Mouse (Mus musculus) layer of hippocampus, adult 2 months (tissue): ENCODE results near the gene Ubr3. TPM values are rescaled to one million over a fixed set of nuclear protein-coding genes. Genes with fewer than 3 reads are reported as not detected.
"Not testable (repeated sequence)": the region's sequence is repeated elsewhere in the genome, so short reads cannot be mapped to it uniquely, and the experiment has no call there.

Experiments
- DNase-seq, 2 experiments: peaks; one replicate each; pipeline ENCODE4 v3.0.0; 2022; ENCODE audit warnings: low spot score in 2 of 2
- H3K27ac ChIP-seq: fragments of 200-600 bp; 2 replicates; pipeline ENCODE4 v1.8.1; 2022
- H3K4me3 ChIP-seq: fragments of 200-600 bp; 2 replicates; pipeline ENCODE4 v1.8.1; 2022; ENCODE audit warnings: mild to moderate bottlenecking
- CTCF ChIP-seq: fragments of 200-600 bp; conservative IDR thresholded peaks from 2 replicates; pipeline ENCODE4 v1.8.1; 2022; ENCODE audit warnings: antibody characterized with exemption, mild to moderate bottlenecking, moderate library complexity
- total RNA-seq, 2 experiments: library from RNA; stranded (reverse); gene quantifications; 2 replicates each; pipeline ENCODE4 v1.2.3; 2021

The Ubr3 gene
- total RNA-seq, 2 experiments from 2014 or later: 121 to 128 TPM

DNA sequence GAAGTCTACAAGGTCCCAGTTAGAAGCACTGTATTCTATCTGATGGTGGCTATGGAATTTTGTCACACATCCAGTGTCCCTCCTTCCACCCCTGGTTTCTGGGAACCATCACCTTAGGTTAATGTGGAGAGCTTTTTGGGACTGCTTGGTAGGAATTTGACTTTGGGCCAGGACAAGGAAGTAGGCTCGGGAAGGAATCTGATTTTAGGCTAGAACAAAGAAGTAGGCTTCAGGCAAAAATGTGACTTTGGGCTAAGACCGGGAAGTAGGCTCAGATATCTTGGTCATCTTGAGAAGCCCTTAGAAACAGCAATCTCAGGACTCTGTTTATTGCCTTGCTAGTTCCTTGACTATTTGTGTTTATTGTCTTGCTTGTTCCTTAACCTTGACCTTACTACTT lies 8.1 kb upstream of the Ubr3 start:
- TF ChIP-seq CTCF: no peak
- no peak overlapping the region for H3K4me3 ChIP-seq

DNA sequence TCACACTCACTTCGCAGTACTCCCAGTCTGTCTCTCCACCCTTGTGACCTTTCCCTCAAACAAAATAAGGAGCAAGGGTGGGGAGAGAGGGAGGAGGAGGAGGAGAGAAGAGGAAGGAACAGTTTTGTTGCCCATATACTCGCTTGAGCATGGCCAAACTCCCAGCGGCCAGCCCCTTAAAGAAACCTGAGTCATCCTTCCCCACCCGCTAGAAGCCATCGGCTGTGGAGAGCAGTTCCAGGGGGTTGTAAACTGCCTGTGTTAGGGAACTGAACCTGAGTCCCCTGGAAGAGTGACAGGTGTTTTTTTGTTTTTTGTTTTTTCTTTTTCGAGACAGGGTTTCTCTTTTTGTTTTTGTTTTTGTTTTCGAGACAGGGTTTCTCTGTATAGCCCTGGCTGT lies 6.2 kb upstream of the Ubr3 start:
- H3K27ac ChIP-seq: no peak overlapping the region
- TF ChIP-seq CTCF: no peak
- no peak overlapping the region for H3K4me3 ChIP-seq
- no peak for DNase-seq

More for the DNA sequence above, 8.1 kb upstream of the Ubr3 start:
- DNase-seq: no peak
- H3K27ac ChIP-seq: no peak overlapping the region

DNA sequence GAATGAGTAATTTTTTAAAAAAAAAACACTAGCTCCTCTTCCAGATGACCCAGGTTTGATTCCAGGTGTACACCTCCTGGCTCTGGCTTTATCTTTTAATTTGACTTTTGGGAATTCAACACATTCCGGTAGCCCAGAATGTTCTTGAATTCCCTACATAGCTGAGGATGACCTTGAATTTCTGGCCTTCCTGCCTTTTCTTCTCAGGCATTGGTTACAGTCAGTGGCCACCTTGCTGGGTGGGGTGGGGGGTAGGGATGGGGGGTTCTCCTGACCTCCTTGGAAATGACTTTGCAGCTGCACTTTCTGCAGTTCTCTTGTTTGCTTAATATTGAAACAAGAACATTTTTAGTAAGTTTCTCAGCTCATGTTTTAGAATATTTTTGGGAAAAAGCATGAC lies 3.9 kb upstream of the Ubr3 start:
- no peak for TF ChIP-seq CTCF
- H3K4me3 ChIP-seq: no peak overlapping the region

DNA sequence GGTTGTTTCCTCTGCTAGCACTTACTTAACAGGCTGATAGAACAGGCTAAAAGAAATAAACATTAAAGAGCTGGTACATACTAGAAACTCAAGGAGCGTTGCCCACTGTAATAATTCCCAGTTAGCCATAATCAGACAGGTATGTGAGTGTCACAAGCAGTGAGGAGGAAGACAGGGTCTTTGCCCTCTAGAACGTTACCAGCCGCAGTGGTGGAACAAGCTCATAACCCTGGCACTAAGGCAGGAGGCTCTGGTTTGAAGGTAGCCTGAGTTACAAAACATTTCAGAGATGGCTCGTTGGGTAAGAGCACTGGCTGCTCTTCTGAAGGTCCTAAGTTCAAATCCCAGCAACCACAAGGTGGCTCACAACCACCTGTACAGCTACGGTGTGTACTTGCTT lies 3.2 kb upstream of the Ubr3 start:
- Histone ChIP-seq H3K27ac (no peak overlapping the region), H3K4me3 (no peak overlapping the region)
- no peak for DNase-seq
- no peak for TF ChIP-seq CTCF

More for the DNA sequence above, 3.9 kb upstream of the Ubr3 start:
- H3K27ac ChIP-seq: no peak overlapping the region
- no peak for DNase-seq

DNA sequence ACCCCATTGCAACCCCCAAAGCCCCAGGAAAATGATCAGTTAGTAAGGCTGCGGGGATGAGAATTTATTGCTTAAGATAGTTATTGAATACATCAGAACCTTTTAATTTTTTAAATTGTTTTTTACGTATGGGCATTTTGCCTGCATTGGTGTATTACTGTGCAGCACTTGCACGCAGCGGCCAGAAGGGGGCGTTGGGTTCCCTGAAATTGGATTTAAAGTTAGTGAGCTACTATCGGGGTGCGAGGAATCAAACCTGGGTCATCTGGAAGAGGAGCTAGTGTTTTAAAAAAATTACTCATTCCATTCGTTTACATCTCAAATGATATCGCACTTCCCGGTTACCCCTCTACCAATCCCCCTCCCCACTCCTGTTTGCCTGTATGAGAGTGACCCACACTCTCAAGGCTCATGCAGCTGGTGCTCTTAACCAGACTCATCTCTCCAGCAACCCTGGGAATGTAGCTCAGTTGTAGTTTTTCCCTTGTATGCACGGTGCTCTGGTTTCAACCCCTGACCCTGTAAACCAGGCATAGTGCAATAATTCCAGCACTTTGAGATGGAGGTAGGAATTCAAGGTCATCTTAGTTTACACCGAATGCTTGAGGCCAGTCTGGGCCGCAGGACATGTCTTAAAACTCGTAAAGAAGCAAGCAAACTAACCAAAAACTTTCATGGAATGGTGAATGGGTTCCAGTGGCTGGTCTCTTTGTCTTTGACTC lies 1.4 kb upstream of the Ubr3 start:
- H3K4me3 ChIP-seq: no peak overlapping the region
- DNase-seq: no peak
- TF ChIP-seq CTCF: peak; percentile 67
- no peak overlapping the region for H3K27ac ChIP-seq

DNA sequence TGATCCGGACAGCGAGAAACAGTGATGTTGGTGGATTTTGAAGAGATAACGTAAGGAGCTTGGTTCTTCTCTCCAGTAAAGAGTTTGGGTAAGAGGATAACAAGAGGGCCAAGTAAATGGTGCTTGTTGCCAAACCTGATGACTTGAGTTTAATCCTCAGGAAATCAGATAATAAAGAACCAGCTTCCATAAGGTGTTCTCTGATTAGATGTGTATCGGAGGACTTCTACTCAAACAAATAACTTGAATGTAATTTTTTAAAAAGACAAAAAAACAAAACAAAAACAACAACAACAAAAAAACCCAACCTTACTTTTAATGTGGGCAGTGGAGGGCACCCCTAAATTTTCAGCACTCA lies 843 bp upstream of the Ubr3 start:
- Histone ChIP-seq H3K27ac (no peak overlapping the region), H3K4me3 (no peak overlapping the region)
- no peak for DNase-seq
- no peak for TF ChIP-seq CTCF

DNA sequence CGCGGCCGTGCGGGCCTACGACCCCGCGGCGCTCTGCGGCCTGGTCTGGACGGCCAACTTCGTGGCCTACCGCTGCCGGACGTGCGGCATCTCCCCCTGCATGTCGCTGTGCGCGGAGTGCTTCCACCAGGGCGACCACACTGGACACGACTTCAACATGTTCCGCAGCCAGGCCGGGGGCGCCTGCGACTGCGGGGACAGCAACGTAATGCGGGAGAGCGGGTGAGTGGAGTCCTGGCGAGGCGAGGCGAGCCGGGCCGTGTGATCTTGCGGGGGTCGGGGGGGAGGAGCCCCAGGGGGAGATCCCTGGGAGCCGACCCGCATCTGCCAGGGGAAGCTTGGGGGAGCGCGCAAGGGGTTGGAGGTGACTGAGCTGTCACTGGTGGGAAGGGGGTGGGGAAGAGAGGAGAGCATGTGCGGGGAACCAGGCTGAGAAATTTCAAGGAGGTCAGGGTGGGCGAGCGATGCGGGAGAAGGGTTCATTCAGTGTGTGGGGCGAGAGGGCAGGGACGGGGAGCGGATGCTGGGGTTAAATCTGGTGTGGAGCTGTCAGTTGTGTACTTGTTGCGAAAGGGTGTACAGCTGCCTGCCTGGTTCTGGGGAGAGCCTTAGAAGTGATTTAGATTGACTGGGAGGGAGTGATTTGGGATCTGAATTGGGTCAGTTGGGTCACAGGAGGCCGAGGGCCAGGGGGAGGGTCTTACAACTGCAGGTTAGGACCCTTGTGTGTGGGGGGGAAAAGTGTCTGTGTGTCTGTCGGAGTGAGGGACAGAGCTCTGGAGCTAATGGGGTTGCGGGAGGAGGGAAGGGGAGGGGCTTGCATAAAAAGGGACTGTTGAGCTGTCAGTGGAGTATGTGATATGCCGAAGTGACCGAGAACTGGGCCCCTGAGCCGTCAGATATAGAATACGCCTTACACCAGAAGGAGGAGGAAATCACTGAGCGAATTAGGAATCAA lies 851 bp downstream of the Ubr3 start:
- Histone ChIP-seq H3K27ac (peak overlapping the region; percentile 97), H3K4me3 (peak overlapping the region; percentile 94)
- peak; percentile 33 to 65 for DNase-seq
- no peak for TF ChIP-seq CTCF

DNA sequence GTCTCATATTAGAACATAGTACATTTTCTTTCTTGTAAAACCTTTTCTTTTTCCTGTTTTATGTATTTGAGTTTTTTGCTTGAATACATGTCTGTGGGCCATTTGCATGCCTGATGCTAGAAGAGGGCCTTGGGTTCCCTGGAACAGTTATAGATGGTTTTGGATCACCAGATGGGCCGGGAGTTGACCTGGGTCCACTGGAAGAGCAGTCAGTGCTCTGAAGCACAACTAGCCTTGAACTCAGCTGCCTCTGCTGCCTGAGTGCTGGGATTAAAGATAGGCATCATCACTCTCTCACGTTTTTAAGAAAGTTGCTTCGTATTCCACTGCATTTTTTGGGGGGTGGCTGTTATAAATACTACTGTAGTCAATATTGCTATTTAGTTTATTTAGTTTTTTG lies 6.5 kb downstream of the Ubr3 start:
- Histone ChIP-seq H3K4me3 (no peak overlapping the region), H3K27ac (no peak overlapping the region)
- no peak for DNase-seq
- no peak for TF ChIP-seq CTCF

DNA sequence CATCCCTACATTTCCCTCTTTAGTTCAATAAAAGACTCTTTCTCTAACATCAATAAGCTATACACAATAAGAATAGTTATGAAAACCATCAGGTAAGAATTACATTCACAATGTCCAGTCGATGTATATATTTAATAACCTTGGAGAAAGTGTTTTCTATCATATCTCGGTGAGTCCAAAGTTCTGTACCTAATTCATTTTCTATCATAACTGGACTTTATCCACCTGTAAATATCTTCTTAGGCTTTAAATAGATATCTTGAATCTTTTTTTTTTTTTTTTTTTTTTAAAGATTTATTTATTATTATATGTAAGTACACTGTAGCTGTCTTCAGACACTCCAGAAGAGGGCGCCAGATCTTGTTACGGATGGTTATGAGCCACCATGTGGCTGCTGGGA lies 10.3 kb downstream of the Ubr3 start:
- not testable (repeated sequence) for DNase-seq, H3K27ac ChIP-seq, H3K4me3 ChIP-seq

DNA sequence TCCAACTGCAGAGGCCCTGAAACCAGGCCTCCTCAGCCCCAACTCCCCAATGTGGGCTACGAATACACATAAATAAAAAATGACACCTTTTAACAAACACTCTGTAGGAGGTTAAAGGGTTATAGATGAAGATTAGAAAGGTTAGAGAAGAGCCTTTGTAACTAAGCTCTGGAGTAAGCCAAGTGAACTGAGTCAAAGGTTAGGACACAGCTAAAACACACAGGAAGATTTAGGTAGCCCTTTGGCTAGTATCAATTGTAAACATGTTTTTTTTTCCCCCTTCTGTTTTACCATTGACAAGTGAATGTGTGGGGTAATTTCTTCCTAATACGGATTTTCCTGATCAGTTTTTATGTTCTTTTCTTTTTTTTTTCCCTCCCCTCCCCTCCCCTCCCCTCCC lies 15.8 kb downstream of the Ubr3 start:
- TF ChIP-seq CTCF: no peak
- no peak overlapping the region for H3K4me3 ChIP-seq
- H3K27ac ChIP-seq: no peak overlapping the region
- DNase-seq: no peak

DNA sequence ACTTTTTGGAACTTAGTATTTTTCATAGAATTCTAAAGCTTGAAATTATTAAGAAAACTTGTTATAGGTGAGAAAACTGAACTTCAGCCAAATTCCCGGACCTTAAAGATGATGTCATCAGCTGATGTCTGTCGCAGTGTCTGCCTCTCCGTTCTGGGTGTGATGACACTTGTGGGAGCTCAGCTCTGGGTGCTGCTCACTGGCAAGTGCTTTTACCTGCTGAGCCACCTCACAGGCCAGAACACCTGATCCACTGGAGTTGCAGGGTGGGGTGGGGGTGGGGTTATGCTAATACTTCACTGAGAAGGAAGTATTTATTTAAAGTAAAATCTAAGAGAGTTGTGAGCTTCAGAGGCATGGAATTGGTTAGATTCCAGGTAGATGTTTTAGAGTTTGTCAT lies 20.3 kb downstream of the Ubr3 start:
- H3K4me3 ChIP-seq: no peak overlapping the region
- no peak for TF ChIP-seq CTCF
- no peak for DNase-seq

DNA sequence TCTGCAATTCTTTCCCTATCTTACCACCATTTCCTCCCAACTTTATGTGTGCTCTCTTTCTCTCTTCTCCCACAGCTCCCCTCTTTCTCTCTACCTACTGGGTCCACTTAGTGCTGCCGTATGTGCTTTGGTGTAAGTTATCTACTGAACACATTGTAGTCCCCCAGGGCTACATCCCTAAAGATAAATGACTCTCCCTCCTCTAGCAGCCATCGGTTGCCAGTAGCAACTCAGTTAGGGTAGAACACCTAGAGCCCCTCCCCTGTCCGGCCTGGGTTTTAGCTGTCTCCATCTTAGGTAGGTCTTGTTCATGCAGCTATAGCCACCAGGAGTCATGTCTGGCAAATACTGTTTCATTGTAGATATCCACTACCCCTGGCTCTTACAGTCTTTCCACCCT lies 27.9 kb downstream of the Ubr3 start:
- TF ChIP-seq CTCF: no peak
- no peak for DNase-seq
- H3K27ac ChIP-seq: no peak overlapping the region
- no peak overlapping the region for H3K4me3 ChIP-seq

More for the DNA sequence above, 20.3 kb downstream of the Ubr3 start:
- no peak overlapping the region for H3K27ac ChIP-seq

DNA sequence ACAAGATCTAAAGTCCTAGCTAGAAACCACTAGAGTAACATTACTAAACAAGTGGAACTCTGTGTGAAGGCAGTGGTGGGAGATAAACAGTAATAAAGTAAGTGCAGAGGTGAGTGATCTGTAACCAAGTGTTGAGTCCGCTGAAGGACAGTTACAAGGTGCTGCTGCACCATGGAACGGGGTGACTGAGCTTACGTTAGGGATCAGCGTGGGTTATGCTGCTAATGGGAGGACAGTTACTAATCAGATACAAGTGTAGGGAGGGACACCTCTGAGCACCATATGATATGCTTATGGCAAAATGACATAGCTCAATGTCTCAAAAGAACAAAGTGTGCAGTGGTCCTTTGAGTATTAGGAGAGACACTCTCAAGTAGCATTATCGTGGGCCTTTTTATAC lies 39.3 kb downstream of the Ubr3 start:
- TF ChIP-seq CTCF: no peak
- no peak for DNase-seq
- no peak overlapping the region for H3K4me3 ChIP-seq
- no peak overlapping the region for H3K27ac ChIP-seq

DNA sequence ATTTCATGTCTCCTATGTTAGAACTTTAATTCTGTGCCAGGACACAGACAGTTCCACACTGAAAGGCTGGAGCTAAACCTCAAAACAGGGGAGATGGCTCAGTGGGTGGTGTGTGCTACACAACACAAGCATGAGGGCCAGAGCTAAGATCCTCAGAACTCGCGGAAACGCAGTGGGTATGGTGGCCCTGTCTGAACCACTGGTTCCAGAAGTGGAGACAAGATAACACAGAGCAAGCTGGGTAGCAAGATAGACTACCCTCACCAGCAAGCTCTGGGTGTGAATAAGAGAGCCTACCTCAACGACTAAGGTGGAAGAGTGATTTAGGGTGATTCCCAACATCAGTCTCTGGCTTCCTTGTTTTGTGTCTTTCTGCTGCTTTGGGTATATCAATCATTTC lies 42.2 kb downstream of the Ubr3 start:
- no peak for DNase-seq
- no peak for TF ChIP-seq CTCF
- Histone ChIP-seq H3K4me3 (no peak overlapping the region), H3K27ac (no peak overlapping the region)
